15 mouse cellular contexts compared by ENCODE assay signal in genomic region chr8:83199715-83200114, GRCm38 (mm10). TPM values are rescaled to one million over a fixed set of nuclear protein-coding genes. Genes with fewer than 3 reads are reported as not detected.
DNase-seq lines count a peak whose midpoint lies in the region; ATAC-seq lines count a peak whose summit lies in the region.
"Had no signal": no experiment of that assay in that cellular context is flagged by ENCODE, and none has a peak within 500 bp of the region (broad histone marks: within the 10 kb centered on the region; RNA-seq: fewer than 3 reads in every experiment).

No protein-coding gene starts in this region.

- H3K4me1 ChIP-seq in heart, embryonic 13.5 days: peaks cover 31% of the 10 kb centered on the region
- peaks cover 42% of the 10 kb centered on the region for H3K4me1 ChIP-seq in neural tube, embryonic 13.5 days (replicated peaks)
- peaks cover 32% of the 10 kb centered on the region for H3K4me1 ChIP-seq in neural tube, embryonic 15.5 days
- peaks cover 14% of the 10 kb centered on the region; the same call in 1 of the 2 replicates for H3K4me1 ChIP-seq in intestine, embryonic 15.5 days (replicated peaks)
- H3K4me1 ChIP-seq: megakaryocyte, embryonic 14.5 days had no signal

- intact Hi-C loops in heart, postnatal 25 days (cut with DNase I): no loop called here

- ATAC-seq in heart, embryonic 13.5 days (ENCODE audit: extremely low read depth, insufficient number of reproducible peaks, low FRiP score, low TSS enrichment): no peak
- ATAC-seq in neural tube, embryonic 13.5 days (ENCODE audit: low read depth): no peak; the same call in 1 of the 2 replicates
- no peak for ATAC-seq in neural tube, embryonic 15.5 days (ENCODE audit: low FRiP score)
- no peak for ATAC-seq in intestine, embryonic 15.5 days
- ATAC-seq: inflammation-experienced regulatory T-cells, adult 6 months had no signal

- H3K4me2 ChIP-seq in heart, embryonic 13.5 days: no peak overlapping the region
- no peak overlapping the region for H3K4me2 ChIP-seq in neural tube, embryonic 13.5 days
- no peak overlapping the region for H3K4me2 ChIP-seq in neural tube, embryonic 15.5 days
- H3K4me2 ChIP-seq in intestine, embryonic 15.5 days (replicated peaks): no peak overlapping the region

- no peaks in the 10 kb centered on the region for H3K27me3 ChIP-seq in heart, embryonic 13.5 days (replicated peaks)
- H3K27me3 ChIP-seq in neural tube, embryonic 13.5 days: no peaks in the 10 kb centered on the region
- H3K27me3 ChIP-seq in neural tube, embryonic 15.5 days (replicated peaks): no peaks in the 10 kb centered on the region
- H3K27me3 ChIP-seq in intestine, embryonic 15.5 days (replicated peaks): no peaks in the 10 kb centered on the region
- H3K27me3 ChIP-seq: lung, embryonic 15.5 days had no signal

- no peaks in the 10 kb centered on the region for H3K9me3 ChIP-seq in heart, embryonic 13.5 days
- H3K9me3 ChIP-seq in neural tube, embryonic 13.5 days: no peaks in the 10 kb centered on the region
- H3K9me3 ChIP-seq in neural tube, embryonic 15.5 days (replicated peaks): no peaks in the 10 kb centered on the region
- H3K9me3 ChIP-seq in intestine, embryonic 15.5 days: no peaks in the 10 kb centered on the region
- H3K9me3 ChIP-seq: lung, embryonic 15.5 days; megakaryocyte, embryonic 14.5 days had no signal

- no peaks in the 10 kb centered on the region for H3K36me3 ChIP-seq in heart, embryonic 13.5 days
- H3K36me3 ChIP-seq in neural tube, embryonic 13.5 days: no peaks in the 10 kb centered on the region
- H3K36me3 ChIP-seq in neural tube, embryonic 15.5 days: no peaks in the 10 kb centered on the region
- no peaks in the 10 kb centered on the region for H3K36me3 ChIP-seq in intestine, embryonic 15.5 days
- H3K36me3 ChIP-seq: lung, embryonic 15.5 days had no signal

- H3K4me3 ChIP-seq in heart, embryonic 13.5 days: no peak overlapping the region
- H3K4me3 ChIP-seq in neural tube, embryonic 13.5 days: no peak overlapping the region
- no peak overlapping the region for H3K4me3 ChIP-seq in neural tube, embryonic 15.5 days (replicated peaks)
- no peak overlapping the region for H3K4me3 ChIP-seq in intestine, embryonic 15.5 days (replicated peaks)
- H3K4me3 ChIP-seq: lung, embryonic 15.5 days; megakaryocyte, embryonic 14.5 days had no signal

- no peak overlapping the region for H3K9ac ChIP-seq in heart, embryonic 13.5 days
- no peak overlapping the region for H3K9ac ChIP-seq in neural tube, embryonic 13.5 days
- H3K9ac ChIP-seq in neural tube, embryonic 15.5 days (replicated peaks): no peak overlapping the region
- no peak overlapping the region for H3K9ac ChIP-seq in intestine, embryonic 15.5 days
- H3K9ac ChIP-seq: lung, embryonic 15.5 days had no signal

- WGBS in heart, embryonic 13.5 days: 55% methylated on average over 8 of the region's 8 CpGs
- WGBS in neural tube, embryonic 13.5 days: 57% methylated on average over 8 of the region's 8 CpGs
- 53% methylated on average over 8 of the region's 8 CpGs for WGBS in neural tube, embryonic 15.5 days
- WGBS in intestine, embryonic 15.5 days: 75% methylated on average over 8 of the region's 8 CpGs

- peak overlapping the region; percentile 55; the same call in 1 of the 2 replicates for H3K27ac ChIP-seq in heart, embryonic 13.5 days (replicated peaks)
- H3K27ac ChIP-seq in neural tube, embryonic 13.5 days (replicated peaks): peak overlapping the region; percentile 55; the same call in 1 of the 2 replicates
- H3K27ac ChIP-seq in neural tube, embryonic 15.5 days (replicated peaks): no peak overlapping the region
- H3K27ac ChIP-seq in intestine, embryonic 15.5 days: 0 out of 2 replicates have a peak overlapping the region, but pooled peaks have one; percentile 68
- H3K27ac ChIP-seq: lung, embryonic 15.5 days had no signal

- no peak for DNase-seq in heart, postnatal 25 days (ENCODE audit: low spot score)
- no peak for DNase-seq in right cerebral cortex, postnatal 14 days
- no peak for DNase-seq in thymus, adult 18-20 months
- DNase-seq: embryo, embryonic 11 days; right cerebral cortex, adult 18-20 months; thymus, postnatal 14 days had no signal

RNA-seq across cellular contexts. Expression of gene Gm10645, which starts 33.7 kb away (rescaled TPM):
- polyA plus RNA-seq in heart, embryonic 13.5 days (2015; fragmentation: Nextera tagmentation; extraction: Ambion mirVana): 0.64 and 0.80 TPM in 2 replicates
- total RNA-seq in heart, postnatal 25 days (2021): under 1 TPM in 1 of 2 experiments, not detected in 1; 0.23 TPM
- polyA plus RNA-seq in neural tube, embryonic 13.5 days (2015; fragmentation: Nextera tagmentation; extraction: Ambion mirVana): 6.7 and 6.9 TPM in 2 replicates
- 5.5 and 6.2 TPM in 2 replicates for polyA plus RNA-seq in neural tube, embryonic 15.5 days (2015; fragmentation: Nextera tagmentation; extraction: Ambion mirVana)
- 1.3 and 2.2 TPM in 2 replicates for polyA plus RNA-seq in intestine, embryonic 15.5 days (2015; fragmentation: Nextera tagmentation; extraction: Ambion mirVana)
- total RNA-seq: gastrocnemius, adult 8-10 months; liver, adult 2 months had no signal
- polyA plus RNA-seq: inflammation-experienced regulatory T-cells, adult 6 months had no signal

RNA-seq across cellular contexts. Expression of gene Tbc1d9, which starts 34.6 kb away (rescaled TPM):
- 0.79 and 0.96 TPM in 2 replicates for polyA plus RNA-seq in heart, embryonic 13.5 days (2015; fragmentation: Nextera tagmentation; extraction: Ambion mirVana)
- total RNA-seq in heart, postnatal 25 days (2021): 1 to 10 TPM; 2.1 to 2.8 TPM
- 15.3 and 16.3 TPM in 2 replicates for polyA plus RNA-seq in neural tube, embryonic 13.5 days (2015; fragmentation: Nextera tagmentation; extraction: Ambion mirVana)
- 12.4 and 14.4 TPM in 2 replicates for polyA plus RNA-seq in neural tube, embryonic 15.5 days (2015; fragmentation: Nextera tagmentation; extraction: Ambion mirVana)
- polyA plus RNA-seq in intestine, embryonic 15.5 days (2015; fragmentation: Nextera tagmentation; extraction: Ambion mirVana): 2.6 TPM in 2 replicates
